Mouse (Mus musculus): ENCODE results near the gene 5430419D17Rik. TPM values are rescaled to one million over a fixed set of nuclear protein-coding genes. Genes with fewer than 3 reads are reported as not detected.

5430419D17Rik gene
- polyA plus RNA-seq, 2 experiments from 2014 or later: not detected

- no peak for ATAC-seq
Measured at GRCm38 (mm10) chr7:131318340-131318739, 144.1 kb downstream of the 5430419D17Rik start.

GRCm38 (mm10) chr7:131322192-131322591 is 148.0 kb downstream of the 5430419D17Rik start, which contains the start of gene Cuzd1:
Gene Cuzd1, minus strand, starts transcription at chr7:131322292.
- ATAC-seq: no peak

- ATAC-seq: no peak
Measured at GRCm38 (mm10) chr7:131327054-131327453, 152.9 kb downstream of the 5430419D17Rik start.

- ATAC-seq: no peak
Measured at GRCm38 (mm10) chr7:131329416-131329815, 155.2 kb downstream of the 5430419D17Rik start, which contains the start of gene Fam24b. Gene Fam24b, minus strand, starts transcription at chr7:131329516.

GRCm38 (mm10) chr7:131331688-131332087 is 157.5 kb downstream of the 5430419D17Rik start:
- no peak for ATAC-seq

GRCm38 (mm10) chr7:131333564-131333963 is 159.4 kb downstream of the 5430419D17Rik start, which contains the start of gene Fam24a:
Gene Fam24a, plus strand, starts transcription at chr7:131333864.
- no peak for ATAC-seq

- ATAC-seq: no peak
Measured at GRCm38 (mm10) chr7:131337502-131338068, 163.4 kb downstream of the 5430419D17Rik start.

- no peak for ATAC-seq
Measured at GRCm38 (mm10) chr7:131345856-131346541, 171.8 kb downstream of the 5430419D17Rik start.

Other genes with a start within 250 kb of the 5430419D17Rik start
- not detected for gene Htra1, start 238.3 kb upstream of the 5430419D17Rik start, polyA plus RNA-seq (2017; shearing (Covaris generic))
- not detected for gene Dmbt1, start 142.3 kb upstream of the 5430419D17Rik start, polyA plus RNA-seq (2017; shearing (Covaris generic))
- not detected for gene 4933402N03Rik, start 28.1 kb upstream of the 5430419D17Rik start, polyA plus RNA-seq (2017; shearing (Covaris generic))
- not detected for gene Cuzd1, start 147.9 kb downstream of the 5430419D17Rik start, polyA plus RNA-seq (2017; shearing (Covaris generic))
- not detected for gene Fam24b, start 155.1 kb downstream of the 5430419D17Rik start, polyA plus RNA-seq (2017; shearing (Covaris generic))
- not detected for gene Fam24a, start 159.5 kb downstream of the 5430419D17Rik start, polyA plus RNA-seq (2017; shearing (Covaris generic))
- 10 to 100 TPM; 16.2 to 19.7 TPM for gene 2310057M21Rik, start 188.4 kb downstream of the 5430419D17Rik start, polyA plus RNA-seq (2017; shearing (Covaris generic))
- gene Pstk, start 196.7 kb downstream of the 5430419D17Rik start, polyA plus RNA-seq (2017; shearing (Covaris generic)): 10 to 100 TPM; 35.4 to 39.9 TPM
- 10 to 100 TPM; 34.7 to 39.2 TPM for gene Ikzf5, start 236.1 kb downstream of the 5430419D17Rik start, polyA plus RNA-seq (2017; shearing (Covaris generic))
- gene Acadsb, start 236.2 kb downstream of the 5430419D17Rik start, polyA plus RNA-seq (2017; shearing (Covaris generic)): 10 to 100 TPM; 55.0 to 62.7 TPM